Mouse (Mus musculus) thymus, adult 2 months (tissue): ENCODE results near the gene Plk2.

Source experiments
- CTCF ChIP-seq: fragments of 200-500 bp; IDR thresholded peaks from 2 replicates; pipeline ENCODE4 v1.5.1; 2012; ENCODE audit warnings: mild to moderate bottlenecking, control low read depth, low read length, moderate library complexity, borderline replicate concordance; ENCODE audit not compliant: control insufficient read depth, poor library complexity, insufficient read depth; ENCODE audit errors: extremely low read depth
- POLR2A ChIP-seq: fragments of 200-500 bp; IDR thresholded peaks from 2 replicates; pipeline ENCODE4 v1.6.1; 2012; ENCODE audit warnings: mild to moderate bottlenecking, low read length, control low read depth, moderate library complexity; ENCODE audit not compliant: control insufficient read depth, poor library complexity, insufficient read depth; ENCODE audit errors: extremely low read depth

DNA sequence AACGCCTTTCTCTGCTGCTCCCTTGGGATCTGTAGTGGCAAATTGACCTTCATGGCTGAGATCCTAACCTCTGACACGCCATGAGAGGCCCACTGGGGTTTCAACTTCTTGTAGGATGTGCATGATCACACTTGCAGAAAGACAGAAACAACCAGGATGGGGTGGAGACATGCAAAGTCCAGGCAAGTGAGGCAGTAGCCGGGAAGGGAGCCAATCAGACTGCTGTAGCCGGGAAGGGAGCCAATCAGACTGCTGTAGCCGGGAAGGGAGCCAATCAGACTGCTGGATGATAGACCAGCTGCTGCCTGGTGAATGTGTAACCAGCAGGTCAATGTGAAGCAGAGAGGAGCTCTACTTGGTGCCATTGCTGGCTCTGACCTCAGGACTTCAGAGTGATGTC, 11.3 kb downstream of the Plk2 start:
- TF ChIP-seq CTCF (no peak), POLR2A (no peak)
